Mouse (Mus musculus) spleen, adult 2 months (tissue): ENCODE results near the gene Rdh16f1.

Experiments
- CTCF ChIP-seq: fragments of 200-500 bp; IDR thresholded peaks from 2 replicates; pipeline ENCODE4 v1.5.1; 2011; ENCODE audit warnings: mild to moderate bottlenecking, inconsistent platforms; ENCODE audit not compliant: insufficient read depth, insufficient read length, insufficient replicate concordance; ENCODE audit errors: extremely low read depth
- POLR2A ChIP-seq: fragments of 200-500 bp; IDR thresholded peaks from 2 replicates; pipeline ENCODE4 v1.6.1; 2011; ENCODE audit warnings: low read depth, low read length, inconsistent platforms

DNA sequence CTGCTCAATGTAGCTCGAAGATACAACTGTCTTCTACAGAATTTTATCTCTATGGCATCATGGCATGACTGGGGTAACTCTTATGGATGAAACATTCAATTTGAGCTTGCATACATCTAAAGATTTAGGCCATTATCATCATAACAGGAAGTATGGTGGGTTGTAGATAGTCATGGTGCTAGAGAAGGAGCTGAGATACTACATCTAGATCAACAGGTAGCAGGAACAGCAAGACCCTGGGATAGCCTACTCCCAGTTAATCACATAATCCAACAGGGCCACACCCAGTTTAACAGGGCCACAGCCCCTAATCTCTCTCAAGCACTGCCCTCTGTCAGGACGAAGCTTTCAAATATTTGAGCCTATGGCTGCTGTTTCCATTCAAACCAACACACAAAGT lies 81.2 kb downstream of the Rdh16f1 start:
- TF ChIP-seq CTCF (no peak), POLR2A (no peak)
